Mouse (Mus musculus): ENCODE measurements around the gene Adamtsl5.
"Not testable (repeated sequence)": the region's sequence is repeated elsewhere in the genome, so short reads cannot be mapped to it uniquely, and the experiment has no call there.

The Adamtsl5 gene

GRCm38 (mm10) chr10:80371983-80372382, 23.8 kb upstream of the Adamtsl5 start:
- no peak for DNase-seq (ENCODE audit: low spot score)

- peak; percentile 85 for DNase-seq (ENCODE audit: low spot score)
These were observed 23.3 kb upstream of the Adamtsl5 start for GRCm38 (mm10) chr10:80371411-80371966.

GRCm38 (mm10) chr10:80369995-80370747, 22.0 kb upstream of the Adamtsl5 start:
- DNase-seq (ENCODE audit: low spot score) = no peak

- DNase-seq (ENCODE audit: low spot score) = no peak
These were observed 20.2 kb upstream of the Adamtsl5 start for GRCm38 (mm10) chr10:80368392-80368791.

GRCm38 (mm10) chr10:80367954-80368353, 19.7 kb upstream of the Adamtsl5 start:
- no peak for DNase-seq (ENCODE audit: low spot score)

- DNase-seq (ENCODE audit: low spot score) = no peak
These were observed 17.5 kb upstream of the Adamtsl5 start for GRCm38 (mm10) chr10:80365736-80366135.

- no peak for DNase-seq (ENCODE audit: low spot score)
These were observed 15.5 kb upstream of the Adamtsl5 start for GRCm38 (mm10) chr10:80363734-80364133.

GRCm38 (mm10) chr10:80357994-80358639, 9.9 kb upstream of the Adamtsl5 start:
- no peak for DNase-seq (ENCODE audit: low spot score)

- no peak for DNase-seq (ENCODE audit: low spot score)
These were observed 9.1 kb upstream of the Adamtsl5 start for GRCm38 (mm10) chr10:80357336-80357735.

- DNase-seq (ENCODE audit: low spot score) = no peak
These were observed 8.5 kb upstream of the Adamtsl5 start for GRCm38 (mm10) chr10:80356737-80357136.

GRCm38 (mm10) chr10:80356001-80356682, 7.9 kb upstream of the Adamtsl5 start, which contains the start of gene Plk5:
Plk5 (plus strand) TSS chr10:80356459.
- DNase-seq (ENCODE audit: low spot score) = no peak

GRCm38 (mm10) chr10:80355431-80355830, 7.2 kb upstream of the Adamtsl5 start:
- DNase-seq (ENCODE audit: low spot score) = no peak

GRCm38 (mm10) chr10:80352727-80353126, 4.5 kb upstream of the Adamtsl5 start:
- no peak for DNase-seq (ENCODE audit: low spot score)

GRCm38 (mm10) chr10:80351896-80352295, 3.7 kb upstream of the Adamtsl5 start:
- DNase-seq (ENCODE audit: low spot score) = no peak

GRCm38 (mm10) chr10:80350292-80350691, 2.1 kb upstream of the Adamtsl5 start:
- peak; percentile 92 for DNase-seq (ENCODE audit: low spot score)

- no peak for DNase-seq (ENCODE audit: low spot score)
These were observed 769 bp upstream of the Adamtsl5 start for GRCm38 (mm10) chr10:80348981-80349380.

- DNase-seq (ENCODE audit: low spot score) = no peak
These were observed 671 bp downstream of the Adamtsl5 start for GRCm38 (mm10) chr10:80347514-80347967.

GRCm38 (mm10) chr10:80345929-80346328, 2.3 kb downstream of the Adamtsl5 start:
- not testable (repeated sequence) for DNase-seq (ENCODE audit: low spot score)

- DNase-seq (ENCODE audit: low spot score) = no peak
These were observed 3.1 kb downstream of the Adamtsl5 start for GRCm38 (mm10) chr10:80345122-80345521.

GRCm38 (mm10) chr10:80344131-80344661, 4.0 kb downstream of the Adamtsl5 start:
- no peak for DNase-seq (ENCODE audit: low spot score)

GRCm38 (mm10) chr10:80343425-80343895, 4.8 kb downstream of the Adamtsl5 start:
- no peak for DNase-seq (ENCODE audit: low spot score)

Measured in embryo, embryonic 10.5 days (tissue).